Mouse (Mus musculus): ENCODE measurements at regions not wholly inside any gene's neighbourhood (a gene's known extent, or its start where the extent isn't known, plus 50 kb on each side); places are given as distances from the start of the nearest gene placed in this dataset.

GRCm38 (mm10) chr2:137446919-137447318 is 330.5 kb upstream of the Jag1 start:
- Histone ChIP-seq H3K4me3 (ENCODE audit: low read depth, low read length) (no peak overlapping the region), H3K27ac (ENCODE audit: low read depth, low read length) (no peak overlapping the region), H3K9me3 (ENCODE audit: control insufficient read depth, low read length) (no peaks in the 10 kb centered on the region), H3K36me3 (ENCODE audit: control insufficient read depth, insufficient read depth, low read length) (no peaks in the 10 kb centered on the region), H3K27me3 (ENCODE audit: control insufficient read depth, insufficient read depth, low read length) (no peaks in the 10 kb centered on the region), H3K4me2 (no peak overlapping the region), H3K9ac (ENCODE audit: low read length) (no peak overlapping the region), H3K4me1 (ENCODE audit: control insufficient read depth, insufficient read depth, low read length) (no peaks in the 10 kb centered on the region)
- WGBS: 91% methylated on average over 7 of the region's 7 CpGs
- peak; percentile 6 for DNase-seq (ENCODE audit: low spot score, missing footprints)
- ATAC-seq (ENCODE audit: low FRiP score): no peak

GRCm38 (mm10) chr2:137437741-137438140 is 321.3 kb upstream of the Jag1 start:
- ATAC-seq (ENCODE audit: low FRiP score) (no peak), DNase-seq (ENCODE audit: low spot score, missing footprints) (peak; percentile 80)
- Histone ChIP-seq H3K4me1 (ENCODE audit: control insufficient read depth, insufficient read depth, low read length) (no peaks in the 10 kb centered on the region), H3K4me2 (no peak overlapping the region), H3K9ac (ENCODE audit: low read length) (no peak overlapping the region), H3K27ac (ENCODE audit: low read depth, low read length) (no peak overlapping the region), H3K4me3 (ENCODE audit: low read depth, low read length) (no peak overlapping the region), H3K27me3 (ENCODE audit: control insufficient read depth, insufficient read depth, low read length) (no peaks in the 10 kb centered on the region), H3K36me3 (ENCODE audit: control insufficient read depth, insufficient read depth, low read length) (no peaks in the 10 kb centered on the region), H3K9me3 (ENCODE audit: control insufficient read depth, low read length) (no peaks in the 10 kb centered on the region)
- 91% methylated on average over 5 of the region's 5 CpGs for WGBS

DNA sequence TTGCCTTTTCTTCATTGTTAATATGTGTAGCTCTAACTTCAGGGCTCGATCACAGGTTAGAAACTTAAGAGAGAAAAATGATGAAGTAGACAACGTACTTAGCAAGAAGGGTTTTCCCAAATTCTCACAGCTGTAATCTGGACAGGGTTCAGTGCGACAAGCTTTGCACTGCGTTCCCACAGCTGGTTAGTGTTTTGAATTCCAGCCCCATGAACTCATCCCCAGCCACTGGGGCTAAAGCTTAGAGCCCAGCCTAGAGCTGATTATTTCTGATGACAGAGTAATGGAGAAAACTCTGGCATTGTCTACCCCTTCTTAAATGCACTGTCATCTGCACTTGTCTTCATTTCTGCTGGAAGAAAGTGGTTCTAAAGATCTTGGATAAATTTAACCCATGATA is 319.7 kb upstream of the Jag1 start:
- ATAC-seq (ENCODE audit: low FRiP score): no peak
- WGBS: 80% methylated on average over 4 of the region's 4 CpGs
- no peaks in the 10 kb centered on the region for H3K27me3 ChIP-seq (ENCODE audit: control insufficient read depth, insufficient read depth, low read length)

DNA sequence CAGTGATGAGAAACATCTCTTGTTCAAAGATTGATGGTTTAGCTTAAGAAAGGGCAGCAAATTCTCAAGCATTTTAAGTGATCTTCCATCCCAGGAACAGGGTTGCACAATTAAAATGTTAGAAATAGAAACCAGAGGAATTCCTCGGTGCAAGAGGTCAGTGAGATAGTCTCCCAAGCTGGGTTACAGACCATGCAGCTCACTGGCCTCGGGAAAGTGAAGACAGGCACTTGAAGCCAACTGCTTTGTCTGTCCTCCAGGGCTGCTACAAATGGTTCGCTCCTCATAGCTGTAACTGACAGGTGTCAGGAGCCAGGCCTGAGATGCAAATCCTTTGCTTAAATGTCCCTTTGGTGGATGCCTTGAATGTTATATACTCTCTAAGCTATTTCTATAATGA is 306.2 kb upstream of the Jag1 start:
- H3K9me3 ChIP-seq (ENCODE audit: control insufficient read depth, low read length): no peaks in the 10 kb centered on the region
- ATAC-seq (ENCODE audit: low FRiP score): no peak
- 78% methylated on average over 3 of the region's 3 CpGs for WGBS
- H3K4me3 ChIP-seq (ENCODE audit: low read depth, low read length): no peak overlapping the region
- H3K9ac ChIP-seq (ENCODE audit: low read length): no peak overlapping the region
- peak; percentile 53 for DNase-seq (ENCODE audit: low spot score, missing footprints)
- H3K27me3 ChIP-seq (ENCODE audit: control insufficient read depth, insufficient read depth, low read length): no peaks in the 10 kb centered on the region
- no peaks in the 10 kb centered on the region for H3K4me1 ChIP-seq (ENCODE audit: control insufficient read depth, insufficient read depth, low read length)
- no peak overlapping the region for H3K27ac ChIP-seq (ENCODE audit: low read depth, low read length)
- H3K4me2 ChIP-seq: no peak overlapping the region
- H3K36me3 ChIP-seq (ENCODE audit: control insufficient read depth, insufficient read depth, low read length): no peaks in the 10 kb centered on the region

More for the DNA sequence above, 319.7 kb upstream of the Jag1 start:
- Histone ChIP-seq H3K4me2 (no peak overlapping the region), H3K4me3 (ENCODE audit: low read depth, low read length) (no peak overlapping the region), H3K9me3 (ENCODE audit: control insufficient read depth, low read length) (no peaks in the 10 kb centered on the region), H3K36me3 (ENCODE audit: control insufficient read depth, insufficient read depth, low read length) (no peaks in the 10 kb centered on the region), H3K4me1 (ENCODE audit: control insufficient read depth, insufficient read depth, low read length) (no peaks in the 10 kb centered on the region), H3K9ac (ENCODE audit: low read length) (no peak overlapping the region), H3K27ac (ENCODE audit: low read depth, low read length) (no peak overlapping the region)
- DNase-seq (ENCODE audit: low spot score, missing footprints): no peak

DNA sequence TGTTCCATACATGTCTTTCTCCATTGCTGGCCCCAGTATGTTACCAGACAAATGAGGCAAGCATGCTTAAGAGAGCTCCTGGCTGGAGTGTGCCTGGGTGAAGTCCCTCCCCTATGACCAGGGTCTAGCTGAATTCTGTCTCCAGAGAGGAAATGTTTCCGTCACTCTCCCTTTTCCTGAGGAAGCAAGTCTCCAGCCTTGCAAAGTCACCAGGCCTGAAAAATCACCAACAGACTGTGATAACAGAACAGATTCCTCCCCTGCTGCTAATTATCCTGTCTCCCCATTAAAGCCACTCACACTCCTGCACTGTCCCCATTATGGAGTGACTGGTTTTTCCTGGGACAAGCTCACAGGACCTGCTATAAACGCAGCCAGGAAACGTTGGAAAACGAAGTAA is 303.2 kb upstream of the Jag1 start:
- H3K9me3 ChIP-seq (ENCODE audit: control insufficient read depth, low read length): no peaks in the 10 kb centered on the region

DNA sequence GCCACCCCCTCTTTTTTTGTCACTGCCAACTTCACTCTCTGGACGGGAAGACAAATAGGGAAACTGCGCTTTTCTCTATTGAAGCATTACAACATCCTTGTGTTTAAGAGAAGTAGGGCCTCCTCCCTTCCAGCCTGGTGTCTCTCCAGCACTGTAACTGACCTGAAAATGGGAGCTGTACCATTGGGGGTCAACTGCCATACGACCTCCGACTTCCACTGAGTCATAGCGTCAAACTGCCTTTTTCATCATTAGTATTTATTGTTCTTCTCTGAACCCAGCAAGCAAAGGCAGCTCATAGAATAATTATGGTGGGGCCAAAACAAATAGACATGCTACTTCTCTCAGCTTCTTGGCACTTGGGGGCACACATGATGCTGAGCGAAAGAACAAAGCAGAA is 301.2 kb upstream of the Jag1 start:
- Histone ChIP-seq H3K27me3 (ENCODE audit: control insufficient read depth, insufficient read depth, low read length) (no peaks in the 10 kb centered on the region), H3K9ac (ENCODE audit: low read length) (no peak overlapping the region), H3K36me3 (ENCODE audit: control insufficient read depth, insufficient read depth, low read length) (no peaks in the 10 kb centered on the region), H3K9me3 (ENCODE audit: control insufficient read depth, low read length) (no peaks in the 10 kb centered on the region), H3K4me3 (ENCODE audit: low read depth, low read length) (no peak overlapping the region), H3K4me2 (no peak overlapping the region), H3K4me1 (ENCODE audit: control insufficient read depth, insufficient read depth, low read length) (no peaks in the 10 kb centered on the region), H3K27ac (ENCODE audit: low read depth, low read length) (no peak overlapping the region)
- 91% methylated on average over 6 of the region's 6 CpGs for WGBS
- no peak for ATAC-seq (ENCODE audit: low FRiP score)
- DNase-seq (ENCODE audit: low spot score, missing footprints): peak; percentile 39

More for the DNA sequence above, 303.2 kb upstream of the Jag1 start:
- H3K4me2 ChIP-seq: no peak overlapping the region
- no peak overlapping the region for H3K9ac ChIP-seq (ENCODE audit: low read length)
- H3K36me3 ChIP-seq (ENCODE audit: control insufficient read depth, insufficient read depth, low read length): no peaks in the 10 kb centered on the region
- H3K27ac ChIP-seq (ENCODE audit: low read depth, low read length): no peak overlapping the region
- no peaks in the 10 kb centered on the region for H3K4me1 ChIP-seq (ENCODE audit: control insufficient read depth, insufficient read depth, low read length)
- WGBS: 84% methylated on average over 4 of the region's 4 CpGs
- ATAC-seq (ENCODE audit: low FRiP score) (no peak), DNase-seq (ENCODE audit: low spot score, missing footprints) (no peak)
- H3K4me3 ChIP-seq (ENCODE audit: low read depth, low read length): no peak overlapping the region
- no peaks in the 10 kb centered on the region for H3K27me3 ChIP-seq (ENCODE audit: control insufficient read depth, insufficient read depth, low read length)

GRCm38 (mm10) chr2:137413432-137413831 is 297.0 kb upstream of the Jag1 start:
- DNase-seq (ENCODE audit: low spot score, missing footprints) (no peak), ATAC-seq (ENCODE audit: low FRiP score) (no peak)
- WGBS: 84% methylated on average over 3 of the region's 3 CpGs
- H3K9ac ChIP-seq (ENCODE audit: low read length): no peak overlapping the region
- H3K4me3 ChIP-seq (ENCODE audit: low read depth, low read length): no peak overlapping the region
- no peaks in the 10 kb centered on the region for H3K9me3 ChIP-seq (ENCODE audit: control insufficient read depth, low read length)
- H3K36me3 ChIP-seq (ENCODE audit: control insufficient read depth, insufficient read depth, low read length): no peaks in the 10 kb centered on the region
- no peaks in the 10 kb centered on the region for H3K4me1 ChIP-seq (ENCODE audit: control insufficient read depth, insufficient read depth, low read length)
- no peak overlapping the region for H3K4me2 ChIP-seq
- no peak overlapping the region for H3K27ac ChIP-seq (ENCODE audit: low read depth, low read length)
- H3K27me3 ChIP-seq (ENCODE audit: control insufficient read depth, insufficient read depth, low read length): no peaks in the 10 kb centered on the region

DNA sequence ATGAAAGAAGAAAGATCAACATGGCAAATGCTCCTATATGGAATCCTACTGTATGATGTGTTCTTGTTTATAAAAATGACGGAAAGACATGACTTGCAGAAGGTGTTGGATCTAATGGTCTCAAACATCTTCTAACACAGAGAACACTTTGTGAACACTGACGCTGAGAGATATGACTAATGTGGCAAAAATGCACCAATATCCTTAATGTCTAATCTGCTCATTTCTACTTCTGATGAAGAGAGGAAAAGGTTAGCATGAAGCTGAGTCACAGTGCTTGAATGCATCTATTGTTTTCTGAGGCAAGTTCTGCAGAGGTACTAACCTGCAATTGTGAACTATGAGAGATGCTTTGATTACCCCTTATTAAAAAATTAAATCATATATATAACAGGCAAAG is 293.2 kb upstream of the Jag1 start:
- DNase-seq (ENCODE audit: low spot score, missing footprints) (no peak), ATAC-seq (ENCODE audit: low FRiP score) (no peak)
- Histone ChIP-seq H3K36me3 (ENCODE audit: control insufficient read depth, insufficient read depth, low read length) (no peaks in the 10 kb centered on the region), H3K4me1 (ENCODE audit: control insufficient read depth, insufficient read depth, low read length) (no peaks in the 10 kb centered on the region), H3K27ac (ENCODE audit: low read depth, low read length) (no peak overlapping the region), H3K27me3 (ENCODE audit: control insufficient read depth, insufficient read depth, low read length) (no peaks in the 10 kb centered on the region), H3K4me2 (no peak overlapping the region), H3K4me3 (ENCODE audit: low read depth, low read length) (no peak overlapping the region), H3K9me3 (ENCODE audit: control insufficient read depth, low read length) (no peaks in the 10 kb centered on the region), H3K9ac (ENCODE audit: low read length) (no peak overlapping the region)
- WGBS: 83% methylated on average over 2 of the region's 2 CpGs

DNA sequence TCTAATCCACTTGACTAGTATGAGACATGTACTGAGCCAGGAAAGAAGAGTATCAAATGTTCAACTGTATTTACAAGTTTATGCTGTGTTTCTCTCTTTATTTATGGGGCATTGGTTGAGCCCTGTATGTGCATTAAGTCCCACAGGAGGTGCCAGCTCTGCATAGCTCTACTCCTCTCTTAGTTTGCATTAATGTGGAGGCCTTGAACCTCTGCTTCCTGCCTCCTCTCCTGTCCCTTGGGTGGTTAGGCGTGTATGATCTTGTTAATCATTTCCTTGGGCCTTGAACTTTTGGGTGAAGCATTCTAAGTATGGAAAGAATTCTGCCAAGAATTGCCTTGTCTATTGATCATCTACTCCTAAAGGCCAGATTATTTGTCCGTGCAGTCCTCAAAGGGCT is 291.9 kb upstream of the Jag1 start:
- Histone ChIP-seq H3K27me3 (ENCODE audit: control insufficient read depth, insufficient read depth, low read length) (no peaks in the 10 kb centered on the region), H3K4me3 (ENCODE audit: low read depth, low read length) (no peak overlapping the region), H3K4me2 (no peak overlapping the region), H3K9me3 (ENCODE audit: control insufficient read depth, low read length) (no peaks in the 10 kb centered on the region), H3K27ac (ENCODE audit: low read depth, low read length) (no peak overlapping the region), H3K4me1 (ENCODE audit: control insufficient read depth, insufficient read depth, low read length) (no peaks in the 10 kb centered on the region), H3K9ac (ENCODE audit: low read length) (no peak overlapping the region), H3K36me3 (ENCODE audit: control insufficient read depth, insufficient read depth, low read length) (no peaks in the 10 kb centered on the region)
- DNase-seq (ENCODE audit: low spot score, missing footprints) (no peak), ATAC-seq (ENCODE audit: low FRiP score) (no peak)
- 82% methylated on average over 2 of the region's 2 CpGs for WGBS

GRCm38 (mm10) chr2:137393486-137393885 is 277.0 kb upstream of the Jag1 start:
- peak; percentile 35; the same call in 1 of the 2 replicates for ATAC-seq (ENCODE audit: low FRiP score)
- no peaks in the 10 kb centered on the region for H3K36me3 ChIP-seq (ENCODE audit: control insufficient read depth, insufficient read depth, low read length)
- DNase-seq (ENCODE audit: low spot score, missing footprints): no peak
- no peaks in the 10 kb centered on the region for H3K9me3 ChIP-seq (ENCODE audit: control insufficient read depth, low read length)
- H3K4me3 ChIP-seq (ENCODE audit: low read depth, low read length): no peak overlapping the region
- H3K4me2 ChIP-seq: no peak overlapping the region
- 77% methylated on average over 4 of the region's 4 CpGs for WGBS
- H3K27me3 ChIP-seq (ENCODE audit: control insufficient read depth, insufficient read depth, low read length): no peaks in the 10 kb centered on the region
- H3K4me1 ChIP-seq (ENCODE audit: control insufficient read depth, insufficient read depth, low read length): no peaks in the 10 kb centered on the region; the same call in 1 of the 2 replicates
- no peak overlapping the region for H3K9ac ChIP-seq (ENCODE audit: low read length)
- no peak overlapping the region for H3K27ac ChIP-seq (ENCODE audit: low read depth, low read length)
